Mouse (Mus musculus): Measurements from ENCODE around the gene Paqr5.

Gene Paqr5

GRCm38 (mm10) chr9:61952241-61952640 is 74.4 kb downstream of the Paqr5 start:
- no peak for DNase-seq

- peak; percentile 67 for DNase-seq
These were observed 79.0 kb downstream of the Paqr5 start for GRCm38 (mm10) chr9:61947402-61948346.

- DNase-seq: peak; percentile 95
These were observed 79.8 kb downstream of the Paqr5 start, which contains the start of gene Kif23 for GRCm38 (mm10) chr9:61946623-61947401. Gene Kif23, minus strand, starts transcription at chr9:61946774.

GRCm38 (mm10) chr9:61945973-61946611 is 80.6 kb downstream of the Paqr5 start:
- no peak for DNase-seq

- no peak for DNase-seq
These were observed 85.6 kb downstream of the Paqr5 start for GRCm38 (mm10) chr9:61941054-61941453.

- DNase-seq: no peak
These were observed 93.3 kb downstream of the Paqr5 start for GRCm38 (mm10) chr9:61933333-61933732.

GRCm38 (mm10) chr9:61932009-61932408 is 94.6 kb downstream of the Paqr5 start:
- no peak for DNase-seq

- no peak for DNase-seq
These were observed 101.5 kb downstream of the Paqr5 start for GRCm38 (mm10) chr9:61925086-61925660.

- no peak for DNase-seq
These were observed 106.3 kb downstream of the Paqr5 start for GRCm38 (mm10) chr9:61920331-61920730.

- no peak for DNase-seq
These were observed 107.2 kb downstream of the Paqr5 start for GRCm38 (mm10) chr9:61919464-61919863.

- DNase-seq: no peak
These were observed 109.2 kb downstream of the Paqr5 start for GRCm38 (mm10) chr9:61917436-61917835.

GRCm38 (mm10) chr9:61916986-61917385 is 109.7 kb downstream of the Paqr5 start:
- DNase-seq: no peak

GRCm38 (mm10) chr9:61915393-61916005 is 111.2 kb downstream of the Paqr5 start:
- DNase-seq: no peak

- DNase-seq: no peak
These were observed 111.7 kb downstream of the Paqr5 start for GRCm38 (mm10) chr9:61914917-61915300.

GRCm38 (mm10) chr9:61914203-61914916 is 112.3 kb downstream of the Paqr5 start, which contains the start of gene Rplp1:
Gene Rplp1, minus strand, starts transcription at chr9:61914542.
- DNase-seq: peak; percentile 96

GRCm38 (mm10) chr9:61911300-61912128 is 115.1 kb downstream of the Paqr5 start:
- DNase-seq: no peak

- no peak for DNase-seq
These were observed 116.0 kb downstream of the Paqr5 start for GRCm38 (mm10) chr9:61910526-61911256.

GRCm38 (mm10) chr9:61909633-61910032 is 117.0 kb downstream of the Paqr5 start:
- DNase-seq: no peak

GRCm38 (mm10) chr9:61908832-61909407 is 117.7 kb downstream of the Paqr5 start:
- no peak for DNase-seq

GRCm38 (mm10) chr9:61908341-61908740 is 118.3 kb downstream of the Paqr5 start:
- no peak for DNase-seq

All from right cerebral cortex, postnatal 25 days (tissue).